Mouse (Mus musculus) heart, postnatal 0 days (tissue): ENCODE data around the gene Osbp2. TPM values are rescaled to one million over a fixed set of nuclear protein-coding genes. Genes with fewer than 3 reads are reported as not detected.

Experiments used
- ATAC-seq: fragments of 200-750 bp; cut with Nextera tagmentation; 2 replicates; pipeline ENCODE4 v1.8.0; 2017; ENCODE audit warnings: low read depth, moderate number of reproducible peaks, moderate library complexity; ENCODE audit not compliant: insufficient read depth
- DNase-seq: peaks from one replicate; pipeline ENCODE4 v3.0.0-alpha.2; 2016; ENCODE audit warnings: low spot score
- H3K27ac ChIP-seq: fragments of 300-500 bp; sonication (generic); 2 replicates; pipeline ENCODE4 v1.5.1; 2014; ENCODE audit warnings: low read depth, mild to moderate bottlenecking
- H3K27me3 ChIP-seq: fragments of 300-500 bp; sonication (generic); 2 replicates; pipeline ENCODE4 v1.6.1; 2014; ENCODE audit warnings: low read length, mixed read lengths; ENCODE audit not compliant: control insufficient read depth, insufficient read depth
- H3K36me3 ChIP-seq: fragments of 300-500 bp; sonication (generic); replicated peaks from 2 replicates; pipeline ENCODE4 v1.6.1; 2014; ENCODE audit warnings: low read length, mixed read lengths; ENCODE audit not compliant: control insufficient read depth, insufficient read depth
- H3K4me1 ChIP-seq: fragments of 300-500 bp; sonication (generic); 2 replicates; pipeline ENCODE4 v1.6.1; 2014; ENCODE audit warnings: antibody characterized with exemption; ENCODE audit not compliant: control insufficient read depth, insufficient read depth
- H3K4me2 ChIP-seq: fragments of 300-500 bp; sonication (generic); 2 replicates; pipeline ENCODE4 v1.6.1; 2014; ENCODE audit warnings: low read depth, mild to moderate bottlenecking, low read length, moderate library complexity
- H3K4me3 ChIP-seq: fragments of 300-500 bp; sonication (generic); 2 replicates; pipeline ENCODE4 v1.5.1; 2014; ENCODE audit warnings: low read depth, low read length
- H3K9ac ChIP-seq: fragments of 300-500 bp; sonication (generic); replicated peaks from 2 replicates; pipeline ENCODE4 v1.6.1; 2014; ENCODE audit warnings: low read depth, low read length, mixed read lengths
- H3K9me3 ChIP-seq: fragments of 300-500 bp; sonication (generic); replicated peaks from 2 replicates; pipeline ENCODE4 v1.6.1; 2016; ENCODE audit warnings: low read length; ENCODE audit not compliant: control insufficient read depth
- CTCF ChIP-seq: IDR thresholded peaks from 2 replicates; pipeline ENCODE4 v1.5.1; 2016; ENCODE audit warnings: antibody characterized with exemption, control low read depth, low read depth
- EP300 ChIP-seq: IDR thresholded peaks from 2 replicates; pipeline ENCODE4 v1.6.1; 2016; ENCODE audit warnings: antibody characterized with exemption, low read depth
- WGBS: fragments of 180-500 bp; shearing (Covaris S2); extraction: QIAGEN DNeasy Blood & Tissue Kit; methylation state at CpG from one replicate; pipeline ENCODE4 v1.1.7; 2014; 5-methylcytosine and 5-hydroxymethylcytosine counted together
- polyA plus RNA-seq: library from polyadenylated mRNA; unstranded; fragments of >200 nt; fragmentation: Nextera tagmentation; extraction: Ambion mirVana; gene quantifications from 2 replicates; pipeline ENCODE4 v1.2.1, GENCODE M21; 2015
- total RNA-seq: library from RNA; depleted of rRNA; stranded (reverse); fragments of >200 nt; gene quantifications from 2 replicates; pipeline ENCODE4 v1.2.3, GENCODE M21; 2014; ENCODE audit warnings: low replicate concordance

Osbp2 gene
- total and polyA plus RNA-seq, 2 experiments from 2014 or later = 2.9 to 8.9 TPM

DNA sequence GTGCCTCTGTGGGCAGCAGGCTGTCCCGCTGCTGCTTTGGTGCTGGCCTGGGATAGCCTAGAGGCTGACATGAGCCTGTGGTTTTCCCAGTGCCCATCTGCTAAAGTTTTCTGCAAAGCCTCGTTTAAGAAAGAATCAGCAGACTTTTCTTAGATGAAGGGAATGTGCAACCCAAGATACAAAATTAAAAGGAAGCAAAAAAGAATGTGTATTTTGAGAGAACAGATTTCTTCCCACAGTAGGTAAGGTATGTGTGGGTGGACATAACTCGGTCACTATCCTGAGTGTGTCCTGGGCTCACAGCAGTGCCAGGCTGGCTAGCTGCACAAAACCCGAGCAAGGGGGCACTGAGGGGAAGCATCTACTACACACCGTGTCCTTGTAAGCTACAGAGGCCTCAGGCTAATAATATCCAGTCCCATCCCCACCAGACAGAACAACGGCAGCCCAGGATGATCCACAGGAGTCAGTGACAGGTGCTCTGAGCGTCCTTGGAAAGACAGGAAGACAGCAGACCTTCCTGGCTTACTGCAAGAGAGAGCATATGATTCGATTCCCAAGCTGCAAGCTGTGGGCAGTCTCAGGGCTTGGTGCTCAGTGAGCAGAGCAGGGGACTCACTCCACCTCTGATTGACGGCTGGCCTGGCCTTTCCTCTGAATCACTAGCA lies 136.1 kb downstream of the Osbp2 start:
- Histone ChIP-seq H3K4me3 (no peak overlapping the region), H3K4me1 (peaks cover 9% of the 10 kb centered on the region), H3K27me3 (0 out of 2 replicates have a peak, but pooled peaks cover 3% of the 10 kb centered on the region), H3K27ac (no peak overlapping the region), H3K9ac (no peak overlapping the region), H3K36me3 (no peaks in the 10 kb centered on the region), H3K4me2 (no peak overlapping the region), H3K9me3 (no peaks in the 10 kb centered on the region)
- ATAC-seq (no peak), DNase-seq (no peak)
- no peak for TF ChIP-seq CTCF
- TF ChIP-seq EP300 = no peak
- WGBS = 53% methylated on average over 9 of the region's 9 CpGs

DNA sequence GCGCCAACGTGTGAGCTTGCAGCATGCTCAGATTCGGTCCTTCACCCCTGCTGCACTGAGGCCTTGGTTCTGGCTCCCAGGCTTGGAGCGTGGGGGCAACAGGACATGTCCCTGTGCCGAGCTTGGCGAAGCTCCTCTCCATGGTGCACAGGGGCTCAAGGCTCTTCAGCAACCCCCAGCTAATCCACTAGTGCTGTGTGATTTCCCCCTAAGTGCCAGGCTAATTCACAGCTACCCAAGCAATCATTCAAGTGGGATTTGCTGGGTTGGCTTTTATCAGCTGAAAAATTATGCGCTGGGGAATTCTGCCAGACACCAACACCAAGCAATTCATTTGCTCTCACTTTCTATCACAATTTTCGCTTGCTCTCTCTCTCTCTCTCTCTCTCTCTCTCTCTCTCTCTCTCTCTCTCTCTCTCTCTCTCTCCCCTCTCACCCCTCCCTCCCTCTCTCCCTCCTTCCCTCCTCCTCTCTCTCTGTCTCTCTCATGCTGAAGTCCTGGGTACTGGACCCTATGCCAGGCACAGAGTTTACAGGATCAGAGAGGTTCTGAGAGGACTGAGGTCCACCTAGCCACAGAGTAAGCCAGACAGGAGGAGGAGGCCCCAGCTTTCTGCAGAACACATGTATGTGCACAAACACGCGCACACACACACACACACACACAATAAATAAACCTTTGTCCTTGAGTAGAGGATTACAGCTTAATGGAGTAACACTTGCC lies 138.2 kb downstream of the Osbp2 start:
- 48% methylated on average over 10 of the region's 10 CpGs for WGBS
- Histone ChIP-seq H3K9ac (no peak overlapping the region), H3K4me3 (no peak overlapping the region), H3K9me3 (no peaks in the 10 kb centered on the region), H3K27me3 (no peaks in the 10 kb centered on the region), H3K4me1 (peaks cover 9% of the 10 kb centered on the region), H3K4me2 (no peak overlapping the region), H3K36me3 (no peaks in the 10 kb centered on the region), H3K27ac (no peak overlapping the region)
- DNase-seq (no peak), ATAC-seq (no peak)
- TF ChIP-seq CTCF = no peak
- TF ChIP-seq EP300 = no peak

DNA sequence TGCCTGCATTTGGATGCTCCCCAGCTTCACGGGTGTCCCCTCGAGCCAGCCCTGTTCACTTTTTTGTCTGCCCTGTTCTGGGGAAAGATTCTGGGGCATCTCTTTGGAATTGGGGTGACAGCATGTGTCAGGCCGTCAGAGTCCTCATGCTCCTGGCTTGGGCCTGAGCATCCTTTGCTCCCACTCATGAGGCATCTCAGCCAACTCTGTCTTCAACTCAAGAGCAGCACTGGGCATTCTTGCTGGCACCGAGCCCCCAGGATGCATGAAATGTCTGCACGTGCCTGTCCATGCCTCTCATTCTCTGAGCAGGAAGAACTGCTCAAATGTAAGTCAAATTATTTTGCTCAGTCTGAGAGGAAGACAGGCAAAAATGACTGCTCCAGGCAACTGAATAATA lies 139.0 kb downstream of the Osbp2 start:
- no peaks in the 10 kb centered on the region for H3K27me3 ChIP-seq
- ATAC-seq = no peak

DNA sequence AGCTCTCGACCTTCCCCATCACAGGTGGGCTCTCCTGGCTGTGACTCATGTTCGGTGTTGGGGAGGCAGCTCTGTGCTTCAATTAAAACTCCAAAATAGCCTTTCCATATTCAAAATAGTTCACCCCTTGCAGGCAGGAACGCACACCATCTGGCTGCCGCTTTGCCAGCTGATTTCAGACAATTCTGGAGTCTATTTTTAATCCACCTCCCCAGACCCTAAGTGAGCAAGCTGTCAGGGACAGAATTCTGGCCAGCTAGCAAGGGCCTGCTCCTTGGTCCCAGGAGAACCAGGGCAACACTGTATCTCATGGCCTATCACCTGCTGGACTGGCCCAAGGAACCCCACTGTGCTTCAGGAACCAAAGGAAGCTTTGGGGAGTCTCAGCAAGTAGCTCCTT lies 139.8 kb downstream of the Osbp2 start:
- no peak overlapping the region for H3K4me3 ChIP-seq
- H3K27ac ChIP-seq = no peak overlapping the region
- no peaks in the 10 kb centered on the region for H3K27me3 ChIP-seq
- H3K36me3 ChIP-seq = no peaks in the 10 kb centered on the region
- ATAC-seq (no peak), DNase-seq (no peak)
- no peak overlapping the region for H3K4me2 ChIP-seq
- 30% methylated on average over 4 of the region's 4 CpGs for WGBS
- TF ChIP-seq EP300 = no peak
- no peak for TF ChIP-seq CTCF
- no peak overlapping the region for H3K9ac ChIP-seq
- peaks cover 9% of the 10 kb centered on the region for H3K4me1 ChIP-seq
- no peaks in the 10 kb centered on the region for H3K9me3 ChIP-seq

More for the DNA sequence above, 139.0 kb downstream of the Osbp2 start:
- Histone ChIP-seq H3K36me3 (no peaks in the 10 kb centered on the region), H3K4me3 (no peak overlapping the region), H3K9ac (no peak overlapping the region), H3K27ac (no peak overlapping the region), H3K4me2 (no peak overlapping the region), H3K9me3 (no peaks in the 10 kb centered on the region), H3K4me1 (peaks cover 9% of the 10 kb centered on the region)
- TF ChIP-seq EP300 (no peak), CTCF (no peak)
- WGBS = 69% methylated on average over 5 of the region's 5 CpGs
- no peak for DNase-seq

DNA sequence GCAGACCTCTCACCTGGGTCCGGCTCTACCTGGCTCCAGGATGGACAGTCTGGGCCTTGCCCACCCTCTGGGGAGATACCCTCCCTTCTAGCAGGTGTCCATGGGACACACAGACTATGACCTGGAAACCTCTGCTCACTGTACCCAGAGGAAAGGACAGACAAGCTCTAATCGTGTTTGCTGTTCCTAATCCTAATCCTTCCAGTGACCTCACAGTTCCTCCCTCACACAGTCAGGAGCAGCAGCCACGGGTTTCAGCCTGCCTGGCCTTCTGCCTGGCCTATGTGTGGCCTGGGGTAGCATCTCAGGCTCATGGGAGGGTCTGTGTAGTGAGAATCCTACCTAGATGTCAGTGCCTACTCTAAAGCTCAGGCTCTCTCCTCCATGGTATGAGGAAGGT lies 140.8 kb downstream of the Osbp2 start:
- H3K27me3 ChIP-seq = no peaks in the 10 kb centered on the region
- H3K36me3 ChIP-seq = no peaks in the 10 kb centered on the region
- H3K4me2 ChIP-seq = no peak overlapping the region
- H3K4me1 ChIP-seq = peaks cover 9% of the 10 kb centered on the region
- TF ChIP-seq EP300 = no peak
- no peak for TF ChIP-seq CTCF
- no peak for ATAC-seq
- 50% methylated on average over 3 of the region's 3 CpGs for WGBS
- H3K27ac ChIP-seq = no peak overlapping the region
- no peak for DNase-seq
- H3K9me3 ChIP-seq = no peaks in the 10 kb centered on the region
- H3K4me3 ChIP-seq = no peak overlapping the region
- no peak overlapping the region for H3K9ac ChIP-seq

GRCm38 (mm10) chr11:3722036-3722435 lies 141.7 kb downstream of the Osbp2 start:
- no peak overlapping the region for H3K4me2 ChIP-seq
- no peak overlapping the region for H3K4me3 ChIP-seq
- ATAC-seq = no peak
- no peaks in the 10 kb centered on the region for H3K27me3 ChIP-seq
- H3K9ac ChIP-seq = no peak overlapping the region
- whole genome bisulfite sequencing = 40% methylated on average over 3 of the region's 3 CpGs
- TF ChIP-seq CTCF = no peak
- H3K27ac ChIP-seq = no peak overlapping the region
- H3K36me3 ChIP-seq = no peaks in the 10 kb centered on the region
- H3K4me1 ChIP-seq = peaks cover 9% of the 10 kb centered on the region
- no peaks in the 10 kb centered on the region for H3K9me3 ChIP-seq
- DNase-seq = no peak
